Mouse (Mus musculus) adrenal gland, adult 10 weeks (tissue): ENCODE results near the gene Ilvbl. TPM values are rescaled to one million over a fixed set of nuclear protein-coding genes. Genes with fewer than 3 reads are reported as not detected.

Experiments used
- polyA plus RNA-seq: library from polyadenylated mRNA; stranded (reverse); fragments of 350-450 nt; fragmentation: Illumina TruSeq; extraction: RNeasy Lipid Tissue Mini Kit (QIAGEN cat#74804); gene quantifications from one replicate; pipeline ENCODE4 v1.2.3, GENCODE M21; 2014; ENCODE audit warnings: low read depth, low replicate concordance

Gene Ilvbl
- polyA plus RNA-seq = 9.7 TPM

GRCm38 (mm10) chr10:78574250-78575104 is at the start of gene Ilvbl:
TSS of gene Ilvbl (plus strand) at chr10:78574346.

GRCm38 (mm10) chr10:78591406-78592328 is 17.5 kb downstream of the Ilvbl start, which contains the start of gene Syde1:
TSS of gene Syde1 (minus strand) at chr10:78591964.

DNA sequence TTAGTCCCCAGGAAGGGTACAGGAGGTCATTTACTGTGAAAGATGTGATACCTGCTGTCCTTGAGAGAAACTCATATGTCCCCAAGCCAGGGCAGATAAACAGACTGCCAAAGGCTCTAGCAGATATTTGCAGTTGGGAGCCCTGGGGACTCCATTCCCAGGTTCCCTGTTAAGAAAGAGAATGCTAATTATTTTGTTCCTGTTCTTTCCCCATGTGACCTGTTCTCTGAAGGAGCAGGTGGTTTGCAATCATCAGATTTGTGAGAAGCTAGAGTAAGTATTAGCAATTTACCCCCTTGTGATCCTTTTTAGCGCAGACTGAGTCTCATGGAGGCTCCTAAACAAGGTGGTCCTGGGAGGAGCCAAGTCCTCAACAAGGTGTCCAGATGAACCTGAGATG is 43.8 kb downstream of the Ilvbl start, which contains the start of gene Olfr1357:
Olfr1357 (minus strand) TSS at position 101 of the 400 bp plus-strand sequence.

Other genes with a start within 250 kb of the Ilvbl start
- 52.9 TPM for gene Agpat3, start 221.9 kb upstream of the Ilvbl start, polyA plus RNA-seq
- 39.0 TPM for gene Rrp1, start 161.3 kb upstream of the Ilvbl start, polyA plus RNA-seq
- gene Cstb, start 148.7 kb upstream of the Ilvbl start, polyA plus RNA-seq = 133 TPM
- 6.5 TPM for gene Pdxk, start 109.4 kb upstream of the Ilvbl start, polyA plus RNA-seq
- gene Olfr1358, start 56.9 kb upstream of the Ilvbl start, polyA plus RNA-seq = not detected
- 11.4 TPM for gene Syde1, start 17.6 kb downstream of the Ilvbl start, polyA plus RNA-seq
- not detected for gene Olfr1357, start 43.7 kb downstream of the Ilvbl start, polyA plus RNA-seq
- gene Casp14, start 143.9 kb downstream of the Ilvbl start, polyA plus RNA-seq = not detected
- gene Ccdc105, start 178.7 kb downstream of the Ilvbl start, polyA plus RNA-seq = not detected
- not detected for gene Slc1a6, start 206.2 kb downstream of the Ilvbl start, polyA plus RNA-seq